Mouse (Mus musculus): ENCODE results near the gene Akr1cl. TPM values are rescaled to one million over a fixed set of nuclear protein-coding genes. Genes with fewer than 3 reads are reported as not detected.

Gene Akr1cl
- polyA plus RNA-seq, 2 experiments = 0.02 TPM; not detected in 1

DNA sequence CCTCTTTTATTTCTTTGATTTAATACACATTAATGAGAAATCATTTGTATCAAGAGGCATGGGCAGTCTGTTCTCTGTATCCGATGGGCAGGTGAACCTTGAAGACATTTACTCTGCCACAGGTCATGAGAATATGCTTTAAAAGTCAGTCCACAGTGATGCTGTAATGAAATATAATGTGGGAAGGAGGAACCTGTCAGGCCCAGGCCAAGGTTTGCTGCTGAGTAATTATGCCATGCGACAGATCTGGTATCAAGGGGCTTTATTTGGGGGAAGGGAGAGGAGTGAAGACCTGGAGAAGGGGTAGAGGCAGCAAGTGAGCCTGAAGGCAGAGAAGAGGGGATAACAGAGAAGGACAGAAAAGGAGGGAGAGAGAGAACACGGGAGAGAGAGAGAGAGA, 7.1 kb upstream of the Akr1cl start:
- ATAC-seq (ENCODE audit: insufficient read depth) (no peak), DNase-seq (ENCODE audit: low read depth in 3 of 3, low spot score in 3 of 3) (no peak)
- 64% methylated on average over 3 of the region's 3 CpGs for WGBS (ENCODE audit: insufficient replicate concordance)
- TF ChIP-seq CTCF (IDR thresholded peaks at IDR 0.05; ENCODE audit: low read depth) (no peak), EP300 (IDR thresholded peaks at IDR 0.05; ENCODE audit: low read depth) (no peak)
- Histone ChIP-seq H3K9ac (replicated peaks) (no peak overlapping the region), H3K4me2 (ENCODE audit: low read depth) (no peak overlapping the region), H3K36me3 (replicated peaks; ENCODE audit: control insufficient read depth, insufficient read depth, low read depth) (no peaks in the 10 kb centered on the region), H3K4me3 (ENCODE audit: insufficient read depth in 1 of 2, low read depth in 2 of 2, low read length in 2 of 2) (no peak overlapping the region), H3K4me1 (replicated peaks; ENCODE audit: control insufficient read depth in 2 of 2, insufficient read depth in 2 of 2, low read length in 1 of 2) (no peaks in the 10 kb centered on the region), H3K9me3 (ENCODE audit: control insufficient read depth, low read length) (no peaks in the 10 kb centered on the region), H3K27ac (no peak overlapping the region), H3K27me3 (ENCODE audit: control insufficient read depth, insufficient read depth, low read length) (no peaks in the 10 kb centered on the region)

DNA sequence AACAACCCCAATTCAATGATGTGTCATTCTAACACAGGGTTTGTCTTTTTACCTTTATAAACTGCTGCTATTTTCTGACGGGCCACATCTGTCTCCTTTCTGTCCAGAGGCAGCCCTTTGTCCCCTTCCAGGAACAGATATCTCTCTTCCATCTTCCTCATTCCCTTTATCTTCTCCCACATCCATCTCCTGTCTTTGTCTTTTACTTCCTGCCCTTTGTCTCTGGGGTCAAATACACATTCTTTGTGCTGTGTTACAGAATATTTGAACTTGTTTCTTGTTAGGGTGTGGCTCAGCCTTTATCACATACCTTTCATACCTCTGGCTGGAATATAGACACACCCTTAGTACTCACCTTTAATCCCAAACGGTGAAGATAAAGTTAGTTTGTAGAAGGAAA, 5.0 kb upstream of the Akr1cl start:
- Histone ChIP-seq H3K9ac (replicated peaks) (no peak overlapping the region), H3K4me3 (ENCODE audit: insufficient read depth in 1 of 2, low read depth in 2 of 2, low read length in 2 of 2) (no peak overlapping the region), H3K27me3 (ENCODE audit: control insufficient read depth, insufficient read depth, low read length) (no peaks in the 10 kb centered on the region), H3K4me1 (replicated peaks; ENCODE audit: control insufficient read depth in 2 of 2, insufficient read depth in 2 of 2, low read length in 1 of 2) (no peaks in the 10 kb centered on the region), H3K36me3 (replicated peaks; ENCODE audit: control insufficient read depth, insufficient read depth, low read depth) (no peaks in the 10 kb centered on the region), H3K9me3 (ENCODE audit: control insufficient read depth, low read length) (no peaks in the 10 kb centered on the region), H3K27ac (no peak overlapping the region), H3K4me2 (ENCODE audit: low read depth) (no peak overlapping the region)
- ATAC-seq (ENCODE audit: insufficient read depth) (no peak), DNase-seq (ENCODE audit: low read depth in 3 of 3, low spot score in 3 of 3) (no peak)
- WGBS (ENCODE audit: insufficient replicate concordance) = 21% methylated on average over 2 of the region's 2 CpGs
- TF ChIP-seq CTCF (IDR thresholded peaks at IDR 0.05; ENCODE audit: low read depth) = no peak
- TF ChIP-seq EP300 (IDR thresholded peaks at IDR 0.05; ENCODE audit: low read depth) = no peak

DNA sequence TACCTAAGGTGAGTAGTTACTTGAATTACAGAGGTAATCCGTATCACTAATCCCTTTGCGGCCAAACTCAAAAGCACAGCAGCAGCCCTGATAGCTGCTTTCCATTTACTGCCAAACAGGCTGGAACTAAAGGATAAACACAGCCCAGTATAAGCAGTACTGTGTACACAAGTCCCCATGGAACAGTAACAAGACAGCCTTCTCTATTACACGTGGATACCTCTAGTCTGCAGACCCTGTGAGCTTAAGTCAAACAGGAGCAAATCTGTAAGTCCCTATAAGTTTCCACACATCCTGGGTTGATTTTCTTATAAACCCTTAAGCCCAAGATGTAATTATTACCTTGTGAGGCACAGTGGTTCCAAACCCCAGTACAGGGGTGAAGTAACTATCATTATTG, 3.0 kb upstream of the Akr1cl start:
- 50% methylated on average over 3 of the region's 3 CpGs for WGBS (ENCODE audit: insufficient replicate concordance)
- Histone ChIP-seq H3K36me3 (replicated peaks; ENCODE audit: control insufficient read depth, insufficient read depth, low read depth) (no peaks in the 10 kb centered on the region), H3K27me3 (ENCODE audit: control insufficient read depth, insufficient read depth, low read length) (no peaks in the 10 kb centered on the region), H3K4me2 (ENCODE audit: low read depth) (no peak overlapping the region), H3K9me3 (ENCODE audit: control insufficient read depth, low read length) (no peaks in the 10 kb centered on the region), H3K4me1 (replicated peaks; ENCODE audit: control insufficient read depth in 2 of 2, insufficient read depth in 2 of 2, low read length in 1 of 2) (no peaks in the 10 kb centered on the region), H3K9ac (replicated peaks) (no peak overlapping the region), H3K27ac (no peak overlapping the region), H3K4me3 (ENCODE audit: insufficient read depth in 1 of 2, low read depth in 2 of 2, low read length in 2 of 2) (no peak overlapping the region)
- no peak for ATAC-seq (ENCODE audit: insufficient read depth)
- TF ChIP-seq CTCF (IDR thresholded peaks at IDR 0.05; ENCODE audit: low read depth) (no peak), EP300 (IDR thresholded peaks at IDR 0.05; ENCODE audit: low read depth) (no peak)
- no peak for DNase-seq (ENCODE audit: low read depth in 3 of 3, low spot score in 3 of 3)

DNA sequence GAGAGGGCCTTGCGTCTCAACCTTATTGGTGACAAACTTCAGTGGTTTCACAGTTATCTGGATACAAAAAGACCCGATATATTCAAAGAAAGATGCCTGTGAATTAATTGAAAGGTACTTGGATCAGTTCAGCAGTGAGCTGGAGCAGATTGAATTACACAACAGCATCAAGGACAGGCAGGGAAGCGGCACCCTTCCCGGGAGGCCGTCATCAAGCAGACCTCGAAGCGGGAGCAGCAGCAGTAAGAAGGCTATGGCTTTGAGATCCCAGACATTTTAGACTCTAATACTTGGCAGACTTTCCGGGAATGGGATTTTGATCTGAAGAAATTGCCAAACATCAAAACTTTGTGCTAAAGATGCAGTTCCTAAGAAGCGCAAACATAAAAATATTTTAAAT, 4.4 kb downstream of the Akr1cl start:
- H3K4me3 ChIP-seq (ENCODE audit: insufficient read depth in 1 of 2, low read depth in 2 of 2, low read length in 2 of 2) = no peak overlapping the region
- H3K4me2 ChIP-seq (ENCODE audit: low read depth) = no peak overlapping the region
- no peaks in the 10 kb centered on the region for H3K36me3 ChIP-seq (replicated peaks; ENCODE audit: control insufficient read depth, insufficient read depth, low read depth)
- no peaks in the 10 kb centered on the region for H3K4me1 ChIP-seq (replicated peaks; ENCODE audit: control insufficient read depth in 2 of 2, insufficient read depth in 2 of 2, low read length in 1 of 2)
- no peak overlapping the region for H3K27ac ChIP-seq
- 69% methylated on average over 9 of the region's 9 CpGs for WGBS (ENCODE audit: insufficient replicate concordance)
- H3K9ac ChIP-seq (replicated peaks) = no peak overlapping the region
- H3K9me3 ChIP-seq (ENCODE audit: control insufficient read depth, low read length) = no peaks in the 10 kb centered on the region
- DNase-seq (ENCODE audit: low read depth in 3 of 3, low spot score in 3 of 3) = no peak
- no peak for TF ChIP-seq CTCF (IDR thresholded peaks at IDR 0.05; ENCODE audit: low read depth)
- TF ChIP-seq EP300 (IDR thresholded peaks at IDR 0.05; ENCODE audit: low read depth) = no peak
- no peak for ATAC-seq (ENCODE audit: insufficient read depth)
- H3K27me3 ChIP-seq (ENCODE audit: control insufficient read depth, insufficient read depth, low read length) = no peaks in the 10 kb centered on the region

DNA sequence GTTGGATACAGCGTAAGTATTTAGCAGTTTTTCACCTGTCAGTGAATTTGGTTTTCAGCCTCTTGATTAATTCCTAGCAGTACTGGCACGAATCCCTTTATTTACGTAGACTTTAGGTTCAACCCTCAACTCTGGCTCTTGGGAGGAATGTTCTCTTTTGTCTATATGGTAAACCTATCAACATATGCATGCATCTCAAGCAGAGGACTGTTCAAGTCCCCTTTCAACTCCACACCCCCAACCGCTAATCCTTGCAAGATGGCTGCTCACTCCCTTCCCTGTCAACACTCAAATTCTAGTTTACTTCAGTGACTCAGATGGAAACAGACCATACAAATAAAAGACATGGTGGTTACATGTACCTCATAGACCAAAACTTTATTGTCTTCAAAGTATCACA, 19.8 kb downstream of the Akr1cl start:
- Histone ChIP-seq H3K9me3 (ENCODE audit: control insufficient read depth, low read length) (no peaks in the 10 kb centered on the region), H3K4me1 (replicated peaks; ENCODE audit: control insufficient read depth in 2 of 2, insufficient read depth in 2 of 2, low read length in 1 of 2) (no peaks in the 10 kb centered on the region), H3K36me3 (replicated peaks; ENCODE audit: control insufficient read depth, insufficient read depth, low read depth) (no peaks in the 10 kb centered on the region), H3K4me2 (ENCODE audit: low read depth) (no peak overlapping the region), H3K4me3 (ENCODE audit: insufficient read depth in 1 of 2, low read depth in 2 of 2, low read length in 2 of 2) (no peak overlapping the region), H3K9ac (replicated peaks) (no peak overlapping the region), H3K27ac (no peak overlapping the region), H3K27me3 (ENCODE audit: control insufficient read depth, insufficient read depth, low read length) (no peaks in the 10 kb centered on the region)
- TF ChIP-seq EP300 (IDR thresholded peaks at IDR 0.05; ENCODE audit: low read depth) (no peak), CTCF (IDR thresholded peaks at IDR 0.05; ENCODE audit: low read depth) (no peak)
- DNase-seq (ENCODE audit: low read depth in 3 of 3, low spot score in 3 of 3) (no peak), ATAC-seq (ENCODE audit: insufficient read depth) (no peak)
- 76% methylated on average over 4 of the region's 4 CpGs for WGBS (ENCODE audit: insufficient replicate concordance)
